11 mouse cellular contexts compared by ENCODE assay signal in the genomic region with DNA sequence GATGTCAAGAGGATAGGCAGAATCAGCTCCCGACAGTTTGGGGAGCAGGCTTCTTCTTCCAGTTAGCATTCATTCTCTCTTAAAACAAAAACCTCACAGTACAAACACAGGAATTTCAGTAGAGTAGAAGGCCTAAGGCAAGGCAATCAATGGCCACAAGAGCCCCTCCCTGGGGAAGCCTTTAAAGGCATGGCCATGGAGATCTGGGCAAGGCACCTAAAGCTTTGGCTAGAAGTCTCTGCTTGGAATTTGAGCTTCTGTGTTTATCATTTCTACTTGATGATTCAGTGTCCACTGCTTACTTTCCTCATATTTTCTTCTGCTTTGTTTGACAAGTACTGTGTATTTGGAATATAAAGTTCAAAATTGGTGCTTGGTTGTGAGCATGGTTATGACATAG.
"Had no signal": no experiment of that assay in that cellular context is flagged by ENCODE, and none has a peak within 500 bp of the region (broad histone marks: within the 10 kb centered on the region; RNA-seq: fewer than 3 reads in every experiment).

No protein-coding gene starts in this region.

- H3K4me1 ChIP-seq: midbrain, embryonic 10.5 days; midbrain, embryonic 12.5 days; neural tube, embryonic 12.5 days had no signal

- H3K27ac ChIP-seq: midbrain, embryonic 10.5 days; midbrain, embryonic 12.5 days; neural tube, embryonic 12.5 days had no signal

- H3K4me3 ChIP-seq: midbrain, embryonic 10.5 days; midbrain, embryonic 12.5 days; neural tube, embryonic 12.5 days had no signal

- DNase-seq: lung, adult 18-20 months; lung, postnatal 10 days; lung, postnatal 4 days; midbrain, embryonic 14.5 days; right cerebral cortex, postnatal 14 days; thymus, adult 18-20 months; thymus, postnatal 25 days; thymus, postnatal 4 days had no signal
